Mouse (Mus musculus) C2C12 (cell line): ENCODE data around the gene Smpd4.

Experiments
- CEBPB ChIP-seq: IDR thresholded peaks from one replicate; pipeline ENCODE4 v1.6.1; 2011; ENCODE audit warnings: low read depth, mild to moderate bottlenecking, control low read depth, moderate library complexity
- CTCF ChIP-seq: IDR thresholded peaks from one replicate; pipeline ENCODE4 v1.5.1; 2011; ENCODE audit not compliant: control insufficient read depth, insufficient read depth, insufficient read length
- FOSL1 ChIP-seq: IDR thresholded peaks from one replicate; pipeline ENCODE4 v1.8.0; 2011; ENCODE audit warnings: mild to moderate bottlenecking, low read length; ENCODE audit not compliant: poor library complexity, insufficient read depth, severe bottlenecking
- MAX ChIP-seq: IDR thresholded peaks from one replicate; pipeline ENCODE4 v1.6.1; 2011; ENCODE audit warnings: mild to moderate bottlenecking, control low read depth
- MYOD1 ChIP-seq: IDR thresholded peaks from one replicate; pipeline ENCODE4 v1.6.1; 2011; ENCODE audit warnings: low read depth; ENCODE audit not compliant: control insufficient read depth, insufficient read length
- MYOG ChIP-seq: IDR thresholded peaks from one replicate; pipeline ENCODE4 v1.6.1; 2011; ENCODE audit not compliant: control insufficient read depth, insufficient read length; ENCODE audit errors: extremely low read depth
- USF1 ChIP-seq: IDR thresholded peaks from one replicate; pipeline ENCODE4 v1.6.1; 2011; ENCODE audit warnings: low read depth, mild to moderate bottlenecking, control low read depth, moderate library complexity

DNA sequence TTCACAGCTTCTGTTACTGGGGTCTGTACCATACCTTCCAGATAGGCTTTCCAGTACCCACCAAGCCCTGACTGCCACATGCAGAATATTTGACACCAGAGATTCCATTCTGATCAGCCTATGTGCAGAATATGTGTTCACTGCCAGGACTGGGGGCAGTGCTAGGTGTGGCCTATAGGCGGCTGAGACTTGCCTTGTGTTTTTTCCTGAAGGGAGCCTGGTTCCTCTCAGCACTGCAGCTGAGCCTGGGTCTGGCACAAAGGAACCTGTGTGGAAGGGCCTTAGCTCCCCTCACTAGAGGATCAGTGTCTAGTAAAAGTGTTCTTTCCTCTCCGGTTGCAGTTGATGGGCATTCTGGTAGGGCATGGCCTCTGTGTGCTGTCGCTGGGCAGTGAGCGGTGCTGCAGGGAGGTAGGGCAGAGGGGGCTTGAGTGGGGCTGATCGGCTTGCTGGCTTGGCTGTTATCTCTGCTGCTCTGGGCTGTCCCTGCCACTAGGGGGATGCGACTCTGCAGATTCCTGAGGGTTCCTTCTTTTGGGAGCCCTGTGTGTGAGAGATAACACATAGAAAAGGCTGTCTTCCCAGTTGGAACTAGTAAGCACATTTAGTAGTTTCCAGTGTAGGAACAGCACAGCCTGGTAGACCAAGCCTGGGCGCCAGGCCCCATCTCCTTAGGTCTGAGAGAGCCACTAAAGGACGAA, 14.5 kb downstream of the Smpd4 start:
- no peak for TF ChIP-seq MAX
- TF ChIP-seq CTCF, result no peak
- TF ChIP-seq FOSL1, result no peak
- TF ChIP-seq CEBPB, result no peak
- TF ChIP-seq MYOG, result no peak
- no peak for TF ChIP-seq USF1
- no peak for TF ChIP-seq MYOD1
